Mouse (Mus musculus): Measurements from ENCODE around the gene Igsf23. TPM values are rescaled to one million over a fixed set of nuclear protein-coding genes. Genes with fewer than 3 reads are reported as not detected.
"Not testable (repeated sequence)": the region's sequence is repeated elsewhere in the genome, so short reads cannot be mapped to it uniquely, and the experiment has no call there.

Gene Igsf23
- total RNA-seq, 2 experiments from 2014 or later, result not detected

- DNase-seq, result no peak
- peak overlapping the region; percentile 28; the same call in 1 of the 2 replicates for H3K27ac ChIP-seq
Observed at GRCm38 (mm10) chr7:19932133-19932876, 18.3 kb downstream of the Igsf23 start.

GRCm38 (mm10) chr7:19930481-19930880, 20.1 kb downstream of the Igsf23 start:
- intact Hi-C loops (cut with DNase I); H3K27ac ChIP-seq; H3K4me3 ChIP-seq; DNase-seq: not testable (repeated sequence)

More at GRCm38 (mm10) chr7:19932133-19932876, 18.3 kb downstream of the Igsf23 start:
- H3K4me3 ChIP-seq, result no peak overlapping the region
- intact Hi-C loops (cut with DNase I), result no loop called here
- TF ChIP-seq CTCF (IDR thresholded peaks at IDR 0.05), result no peak

GRCm38 (mm10) chr7:19928486-19928885, 22.1 kb downstream of the Igsf23 start:
- no peak for TF ChIP-seq CTCF (IDR thresholded peaks at IDR 0.05)
- Histone ChIP-seq H3K4me3 (no peak overlapping the region), H3K27ac (peak overlapping the region; percentile 61)
- no peak for DNase-seq
- intact Hi-C loops (cut with DNase I), result no loop called here

- intact Hi-C loops (cut with DNase I), result no loop called here
- no peak for TF ChIP-seq CTCF (IDR thresholded peaks at IDR 0.05)
- no peak for DNase-seq
- Histone ChIP-seq H3K4me3 (no peak overlapping the region), H3K27ac (peak overlapping the region; percentile 28; the same call in 1 of the 2 replicates)
Observed at GRCm38 (mm10) chr7:19926849-19927480, 23.6 kb downstream of the Igsf23 start.

- intact Hi-C loops (cut with DNase I), result no loop called here
- Histone ChIP-seq H3K4me3 (no peak overlapping the region), H3K27ac (no peak overlapping the region)
- no peak for DNase-seq
- no peak for TF ChIP-seq CTCF (IDR thresholded peaks at IDR 0.05)
Observed at GRCm38 (mm10) chr7:19925376-19925775, 25.2 kb downstream of the Igsf23 start.

GRCm38 (mm10) chr7:19923797-19924196, 26.8 kb downstream of the Igsf23 start:
- DNase-seq, result no peak
- no peak for TF ChIP-seq CTCF (IDR thresholded peaks at IDR 0.05)
- Histone ChIP-seq H3K27ac (no peak overlapping the region), H3K4me3 (no peak overlapping the region)
- intact Hi-C loops (cut with DNase I), result no loop called here

GRCm38 (mm10) chr7:19923354-19923753, 27.2 kb downstream of the Igsf23 start:
- Histone ChIP-seq H3K27ac (no peak overlapping the region), H3K4me3 (no peak overlapping the region)
- intact Hi-C loops (cut with DNase I), result no loop called here
- no peak for DNase-seq
- TF ChIP-seq CTCF (IDR thresholded peaks at IDR 0.05), result no peak

GRCm38 (mm10) chr7:19920506-19921261, 29.9 kb downstream of the Igsf23 start, which contains the start of gene Pvr:
Gene Pvr, minus strand, starts transcription at chr7:19921160.
- H3K27ac ChIP-seq, result peak within 1 kb of the TSS; percentile 91

GRCm38 (mm10) chr7:19920166-19920505, 30.4 kb downstream of the Igsf23 start:
- peak overlapping the region; percentile 85 for H3K4me3 ChIP-seq
- no peak for TF ChIP-seq CTCF (IDR thresholded peaks at IDR 0.05)
- intact Hi-C loops (cut with DNase I), result no loop called here
- H3K27ac ChIP-seq, result peak overlapping the region; percentile 91
- no peak for DNase-seq

More at GRCm38 (mm10) chr7:19920506-19921261, 29.9 kb downstream of the Igsf23 start, which contains the start of gene Pvr:
- intact Hi-C loops (cut with DNase I), result no loop called here
- H3K4me3 ChIP-seq, result peak within 1 kb of the TSS; percentile 85
- peak; percentile 82 for DNase-seq
- TF ChIP-seq CTCF (IDR thresholded peaks at IDR 0.05), result peak; percentile 36

- no peak for TF ChIP-seq CTCF (IDR thresholded peaks at IDR 0.05)
- Histone ChIP-seq H3K27ac (no peak overlapping the region), H3K4me3 (no peak overlapping the region)
- no peak for DNase-seq
- intact Hi-C loops (cut with DNase I), result no loop called here
Observed at GRCm38 (mm10) chr7:19914558-19914957, 36.0 kb downstream of the Igsf23 start.

- no peak for TF ChIP-seq CTCF (IDR thresholded peaks at IDR 0.05)
- peak; percentile 34 for DNase-seq
- H3K27ac ChIP-seq, result no peak overlapping the region
- H3K4me3 ChIP-seq, result no peak overlapping the region
- intact Hi-C loops (cut with DNase I), result no loop called here
Observed at GRCm38 (mm10) chr7:19911695-19912524, 38.6 kb downstream of the Igsf23 start.

GRCm38 (mm10) chr7:19911292-19911658, 39.3 kb downstream of the Igsf23 start:
- intact Hi-C loops (cut with DNase I), result no loop called here
- H3K27ac ChIP-seq, result no peak overlapping the region
- TF ChIP-seq CTCF (IDR thresholded peaks at IDR 0.05), result no peak
- no peak for DNase-seq
- H3K4me3 ChIP-seq, result no peak overlapping the region

Measured in gastrocnemius, adult 2 months (tissue).